Mouse (Mus musculus) spleen, postnatal 14 days (tissue): Measurements from ENCODE around the gene Nacc1.

ENCODE experiments used
- DNase-seq, 2 experiments: peaks; one replicate each; pipeline ENCODE4 v3.0.0; 2021 to 2022; ENCODE audit warnings: low spot score in 2 of 2

Nacc1 gene

DNA sequence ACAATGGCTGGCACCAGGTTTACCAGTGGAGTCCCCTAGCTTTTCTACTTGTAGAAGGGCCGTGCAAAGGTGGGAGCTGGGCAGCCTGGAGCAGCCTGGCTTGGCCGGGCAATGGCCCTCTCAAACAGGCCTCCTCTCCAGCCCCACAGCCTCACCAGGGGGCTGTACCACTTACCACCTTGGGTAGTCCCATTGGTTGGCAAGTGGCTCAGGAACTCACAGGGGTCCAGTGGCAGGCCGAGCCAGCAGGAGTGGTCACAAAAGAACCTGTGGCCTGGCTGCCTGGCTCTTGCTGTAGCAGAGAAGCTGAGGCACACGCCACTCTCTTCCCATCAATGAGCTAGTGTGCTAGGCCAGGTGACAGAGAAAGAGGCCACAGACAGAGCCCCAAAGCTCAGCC lies 26.5 kb upstream of the Nacc1 start:
- DNase-seq, result no peak

DNA sequence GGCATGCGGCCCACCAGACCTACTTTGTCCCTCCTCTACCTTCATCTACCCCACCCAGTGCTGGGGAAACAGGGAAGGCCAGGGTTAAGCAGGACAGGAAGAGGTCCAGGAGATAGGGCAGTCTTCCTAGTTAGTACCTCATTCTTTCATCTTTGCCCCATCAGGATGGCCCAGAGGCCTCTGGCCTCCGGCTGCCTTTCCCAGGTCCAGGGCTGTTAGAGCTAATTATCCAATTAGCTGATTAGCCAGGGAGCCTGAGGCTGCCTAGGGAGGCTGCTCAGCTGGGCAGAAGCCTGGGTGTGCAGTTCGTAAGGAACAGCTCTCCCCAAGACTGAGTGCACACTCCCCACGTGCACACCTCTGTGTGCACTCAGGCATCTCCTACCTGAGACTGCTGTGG lies 25.7 kb upstream of the Nacc1 start:
- DNase-seq, result no peak

GRCm38 (mm10) chr8:84712759-84713120 lies 25.1 kb upstream of the Nacc1 start:
- no peak for DNase-seq

DNA sequence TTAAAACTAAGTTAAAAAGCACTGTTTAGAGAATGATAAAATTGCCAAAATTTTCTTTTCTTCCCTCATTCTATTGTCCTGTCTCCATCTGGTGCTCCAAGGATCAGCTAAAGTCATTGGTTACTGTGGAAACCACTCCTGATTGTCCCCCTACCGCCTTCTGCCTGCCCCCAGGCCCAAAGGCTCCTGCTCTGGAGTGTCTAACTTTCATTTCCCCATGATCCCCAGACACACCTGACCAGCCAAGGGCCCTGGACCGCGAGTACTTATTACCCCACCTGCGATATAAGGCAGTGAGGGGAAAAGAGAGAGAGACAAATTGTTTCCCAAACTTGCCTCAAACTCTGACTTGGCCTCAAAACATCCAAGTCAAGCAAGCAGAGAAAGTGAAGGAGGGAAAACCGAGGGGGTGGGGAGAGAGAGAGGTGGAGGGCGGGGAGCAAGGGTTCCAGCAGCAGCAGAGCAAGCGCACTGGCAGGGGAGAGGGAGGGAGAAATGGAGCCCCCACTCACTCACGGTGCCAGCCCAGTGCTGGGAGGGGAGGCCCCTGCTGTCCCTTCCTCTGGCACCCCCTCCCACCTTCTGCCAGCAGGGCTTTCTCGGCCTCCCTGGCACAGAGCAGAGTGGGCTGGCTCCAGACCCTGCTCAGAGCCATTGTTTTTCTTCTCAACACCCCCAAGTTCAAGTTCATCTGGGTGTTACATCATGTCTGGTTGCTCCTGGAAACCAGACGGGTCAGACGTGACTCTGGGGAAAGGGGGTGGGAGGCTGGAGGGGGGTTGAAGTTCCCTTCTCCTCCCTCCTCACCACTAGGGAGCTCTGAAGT lies 24.5 kb upstream of the Nacc1 start:
- no peak for DNase-seq

- DNase-seq, result no peak
Measured at GRCm38 (mm10) chr8:84711312-84711711, 23.6 kb upstream of the Nacc1 start.

DNA sequence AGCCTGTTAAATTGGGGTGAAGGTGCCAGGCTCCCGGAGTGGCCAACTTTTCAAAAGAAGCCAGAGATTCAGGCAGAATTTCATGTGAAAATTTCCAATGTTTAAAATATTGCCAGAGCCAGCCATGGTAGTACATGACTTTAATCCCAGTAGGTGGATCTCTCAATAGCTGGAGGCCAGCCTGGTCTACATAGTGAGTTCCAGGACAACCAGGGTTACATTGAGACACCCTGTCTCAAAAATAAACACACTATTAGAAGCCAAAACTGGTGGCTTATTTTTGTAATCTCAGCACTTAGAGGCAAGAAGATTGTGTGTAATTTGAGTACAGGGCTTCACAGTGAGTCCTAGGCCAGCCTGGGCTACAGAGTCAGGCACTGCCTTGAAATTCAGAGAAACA lies 22.3 kb upstream of the Nacc1 start:
- DNase-seq, result no peak

DNA sequence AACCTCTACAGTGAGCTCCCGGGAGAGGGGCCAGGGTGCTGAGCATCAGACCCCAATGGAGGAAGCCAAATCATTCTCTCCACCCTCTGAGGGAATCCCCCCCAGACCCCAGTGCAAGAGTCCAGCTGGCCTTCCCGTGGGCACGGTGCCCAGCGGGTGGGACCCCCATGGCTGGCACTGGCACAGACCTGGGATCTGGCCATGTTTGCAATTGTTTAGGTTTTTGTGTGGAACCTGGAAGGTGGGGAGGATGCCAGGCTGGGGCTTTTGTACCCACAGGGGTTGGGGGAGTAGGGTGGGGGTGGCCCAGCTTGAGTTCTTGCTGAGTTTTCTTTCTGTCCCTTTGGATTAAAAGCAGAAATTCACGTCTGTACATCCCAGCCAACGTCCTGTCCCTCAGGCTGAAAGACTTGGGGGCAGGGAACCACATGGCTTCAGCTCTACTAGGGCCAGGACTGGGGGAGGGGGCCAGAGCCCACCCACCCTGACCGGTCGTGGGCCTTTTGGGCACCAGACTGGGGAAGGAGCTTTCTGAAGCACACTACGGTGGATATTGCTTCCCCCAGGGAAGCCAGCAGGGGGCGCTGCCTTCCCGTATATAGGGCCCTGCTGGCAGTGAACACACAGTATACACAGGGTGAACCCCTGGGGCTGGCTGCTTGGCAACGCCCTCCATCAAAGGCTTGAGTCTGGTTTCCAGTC lies 21.3 kb upstream of the Nacc1 start:
- DNase-seq, result peak; percentile 79 to 88

DNA sequence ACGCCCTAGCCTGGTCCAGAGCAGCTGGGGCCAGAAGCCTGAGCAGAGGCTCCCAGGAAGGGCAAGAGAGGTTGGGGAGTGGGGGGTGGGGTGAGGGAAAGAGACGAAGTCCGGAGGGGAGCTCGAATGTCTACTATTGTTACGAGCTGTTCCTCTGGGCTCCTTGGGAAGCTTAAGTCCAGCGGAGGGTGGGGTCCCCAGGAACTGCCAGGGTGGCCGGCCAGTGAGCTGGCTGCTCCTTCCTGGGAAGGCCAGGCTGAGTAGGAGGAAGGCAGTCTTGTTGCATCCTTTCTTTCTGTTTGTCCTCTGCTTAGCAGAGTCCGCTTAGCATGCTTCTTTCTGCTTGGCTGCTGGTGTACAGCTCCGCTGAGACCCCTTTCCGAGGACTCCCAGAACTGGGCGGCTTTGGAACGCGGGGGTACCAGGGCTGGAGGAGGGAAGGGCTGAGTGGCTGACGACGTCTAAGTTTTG lies 20.4 kb upstream of the Nacc1 start:
- no peak for DNase-seq

GRCm38 (mm10) chr8:84707267-84707883 lies 19.7 kb upstream of the Nacc1 start:
- peak; percentile 69 to 73 for DNase-seq

DNA sequence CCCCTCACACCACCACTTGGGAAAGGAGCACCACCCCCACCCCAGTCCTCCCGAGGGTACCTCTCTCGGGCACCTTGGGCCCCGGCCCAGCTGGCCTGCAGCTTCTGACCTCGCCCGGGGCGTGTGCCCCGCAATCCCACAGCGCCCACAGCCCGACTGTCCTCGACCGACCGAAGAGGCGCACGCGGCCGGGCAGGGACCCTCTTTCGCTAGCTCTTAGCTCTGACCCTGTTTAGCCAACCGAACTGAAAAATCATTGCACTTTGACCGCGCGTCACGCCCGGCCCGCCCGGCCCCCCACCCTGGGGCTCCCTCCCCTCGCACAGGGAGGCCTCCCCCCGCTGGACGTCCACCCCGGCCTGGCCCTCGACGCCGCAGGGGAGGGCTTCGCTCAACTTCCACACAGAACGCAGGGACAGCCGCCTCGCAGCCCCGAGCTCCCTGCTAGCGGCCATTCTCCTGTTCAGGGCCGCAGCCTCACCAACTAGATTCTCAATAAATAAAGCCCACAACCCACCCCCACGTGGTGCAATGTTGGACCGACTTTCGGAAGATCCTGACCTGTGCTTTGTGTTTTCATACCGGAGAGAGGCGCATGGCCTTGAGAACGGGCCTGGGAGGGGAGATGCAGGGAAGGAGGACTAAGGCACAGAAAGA lies 19.1 kb upstream of the Nacc1 start:
- no peak for DNase-seq

DNA sequence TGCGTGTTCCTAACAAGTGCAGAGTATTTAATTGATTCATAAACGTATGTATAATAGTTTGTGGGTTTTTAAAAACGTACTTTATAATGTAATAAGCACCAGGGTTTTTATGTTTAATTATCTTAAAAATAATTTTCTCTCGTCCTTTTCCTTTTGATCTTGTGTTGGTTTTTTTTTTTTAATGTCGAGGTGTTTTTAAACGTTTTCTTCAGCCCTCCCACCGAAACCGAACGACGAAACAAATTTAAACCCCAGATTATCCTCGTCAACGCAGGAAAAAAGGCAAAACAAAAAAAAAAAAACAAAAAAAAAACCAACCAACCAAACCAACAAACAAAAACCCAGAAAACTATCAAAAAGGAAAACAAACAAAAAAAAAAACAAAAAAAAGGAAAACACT lies 18.3 kb upstream of the Nacc1 start:
- DNase-seq, result no peak

DNA sequence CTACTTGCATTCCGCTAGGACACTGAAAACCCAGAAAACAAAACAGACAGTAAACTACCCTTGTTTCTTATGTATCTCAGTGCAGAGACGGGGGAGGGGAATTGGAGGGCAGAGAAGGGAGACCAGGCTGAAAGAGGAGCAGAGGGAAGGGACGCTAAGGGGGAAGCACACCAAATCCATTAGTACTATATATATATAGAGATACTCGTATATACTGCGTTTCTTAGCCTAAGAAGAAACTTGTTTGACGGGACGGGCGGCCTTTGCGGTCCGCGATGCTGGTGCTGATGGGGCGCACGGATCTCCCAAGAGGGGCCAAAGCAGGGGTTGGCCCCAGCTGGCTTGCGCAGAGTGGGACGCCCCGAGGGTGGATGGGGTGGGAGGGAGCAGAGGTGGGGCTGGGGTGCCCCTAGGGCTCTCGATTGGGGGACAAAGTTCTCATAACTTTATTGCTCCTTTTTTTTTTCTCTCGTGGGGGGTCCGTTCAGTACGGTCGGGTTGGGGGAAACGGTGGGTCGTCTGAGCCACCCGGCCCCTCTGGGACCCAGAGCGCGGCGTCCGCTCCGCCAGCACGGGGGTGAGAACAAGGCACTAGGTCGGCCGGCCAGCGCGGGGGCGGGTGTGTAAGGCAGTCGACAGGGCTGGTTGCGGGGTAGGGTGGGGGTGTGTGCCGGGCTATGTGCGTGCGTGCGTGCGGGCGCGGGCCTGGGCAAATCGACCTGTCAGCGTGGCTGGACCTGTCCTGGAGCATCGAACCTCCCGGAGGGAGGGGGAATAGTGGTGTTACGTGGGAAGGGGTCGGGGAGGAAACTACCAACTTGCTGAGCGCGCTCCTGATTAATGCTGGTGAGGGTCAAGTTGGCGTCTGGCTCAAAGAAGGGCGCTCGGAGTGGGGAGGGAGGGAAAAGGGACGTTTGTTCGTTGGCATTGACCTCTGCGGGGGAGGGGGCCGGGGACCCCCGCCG lies 17.5 kb upstream of the Nacc1 start:
- peak in 1 of 2 experiments; percentile 69 for DNase-seq

- DNase-seq, result peak; percentile 77 to 81
Measured at GRCm38 (mm10) chr8:84704356-84704755, 16.7 kb upstream of the Nacc1 start.

DNA sequence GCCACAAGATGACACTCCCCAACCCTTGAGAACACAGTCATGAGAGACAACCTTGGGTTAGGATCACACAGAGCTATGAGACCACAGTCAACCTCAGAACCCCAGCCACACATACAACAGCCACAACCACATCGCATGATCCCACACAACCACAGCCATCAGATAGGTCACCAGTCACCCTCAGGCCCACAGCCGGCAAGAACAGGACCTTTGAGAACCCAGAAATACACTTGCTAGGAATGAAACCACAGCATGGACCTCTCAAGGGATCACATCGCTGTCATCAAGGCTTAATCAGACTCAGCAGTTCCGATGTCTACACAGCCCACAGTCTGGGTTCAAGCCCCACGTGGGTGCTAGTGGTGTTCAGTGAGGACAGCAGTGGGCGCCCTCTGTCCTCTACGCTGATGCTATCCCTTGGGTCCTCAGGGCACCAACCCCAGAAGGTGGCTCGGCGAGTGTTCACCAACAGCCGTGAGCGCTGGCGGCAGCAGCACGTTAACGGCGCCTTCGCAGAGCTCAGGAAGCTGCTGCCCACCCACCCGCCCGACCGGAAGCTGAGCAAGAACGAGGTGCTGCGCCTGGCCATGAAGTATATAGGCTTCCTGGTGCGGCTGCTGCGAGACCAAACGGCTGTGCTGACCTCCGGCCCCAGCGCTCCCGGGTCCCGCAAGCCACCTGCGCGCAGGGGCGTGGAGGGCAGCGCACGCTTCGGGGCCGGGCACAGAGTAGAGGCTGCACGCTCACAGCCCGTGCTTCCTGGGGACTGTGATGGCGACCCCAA lies 16.0 kb upstream of the Nacc1 start:
- peak in 1 of 2 experiments; percentile 39 for DNase-seq

- DNase-seq, result no peak
Measured at GRCm38 (mm10) chr8:84702963-84703465, 15.4 kb upstream of the Nacc1 start.

- DNase-seq, result no peak
Measured at GRCm38 (mm10) chr8:84702561-84702960, 14.9 kb upstream of the Nacc1 start.

GRCm38 (mm10) chr8:84700941-84701911 lies 13.6 kb upstream of the Nacc1 start, which contains the start of gene Lyl1:
Lyl1 (plus strand) TSS chr8:84701457.
- DNase-seq, result peak; percentile 89 to 93

DNA sequence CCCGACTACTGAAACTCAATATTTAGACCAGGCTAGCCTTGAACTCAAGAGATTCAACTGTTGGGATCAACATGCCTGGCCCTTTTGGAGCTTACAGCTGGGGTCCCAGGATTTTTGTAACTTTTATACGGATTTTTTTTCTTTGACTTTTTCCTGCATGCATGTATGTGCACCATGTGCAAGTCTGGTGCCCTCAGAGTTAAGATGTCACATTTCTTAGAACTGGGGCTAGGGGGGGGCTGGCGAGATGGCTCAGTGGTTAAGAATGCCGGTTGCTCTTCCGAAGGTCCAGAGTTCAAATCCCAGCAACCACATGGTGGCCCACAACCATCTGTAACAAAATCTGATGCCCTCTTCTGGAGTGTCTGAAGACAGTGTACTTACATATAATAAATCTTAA lies 12.9 kb upstream of the Nacc1 start:
- DNase-seq, result no peak

DNA sequence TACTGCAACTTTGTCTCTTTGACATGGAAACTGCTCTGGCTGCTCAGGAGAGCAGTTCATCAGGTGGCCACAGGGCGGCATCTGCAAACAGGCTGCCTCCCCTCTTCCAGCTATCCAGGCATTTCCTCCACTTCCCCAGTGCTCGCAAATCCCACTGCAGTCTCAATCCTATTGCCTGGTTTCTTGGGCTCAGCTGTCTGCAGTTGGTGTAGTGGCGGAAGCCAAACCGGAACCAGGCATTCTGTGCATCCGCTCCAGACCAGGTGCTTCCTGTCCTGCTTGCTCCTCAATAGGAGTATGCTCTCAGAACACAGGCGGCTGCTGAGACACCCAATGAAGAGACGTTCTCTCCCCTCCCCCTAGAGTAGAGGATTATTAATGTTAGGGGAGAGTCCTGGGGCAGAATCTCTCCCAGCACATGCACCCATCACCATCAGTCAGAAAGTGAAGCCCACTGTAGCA lies 12.2 kb upstream of the Nacc1 start:
- peak in 1 of 2 experiments; percentile 61 for DNase-seq
